Mouse (Mus musculus) T-helper 17 cell (primary cell): ENCODE data around the gene R3hcc1l.

ENCODE experiments used
- in situ Hi-C, 2 experiments: fragments of 300-600 bp; cut with MboI, MseI; formaldehyde crosslinking; loops; 1 replicate in 1 of 2; 2 replicates in 1 of 2; pipeline ENCODE4 v1.15.1; 2025; ENCODE audit warnings: high pct_unique_total_duplicates in 2 of 2

The R3hcc1l gene

DNA sequence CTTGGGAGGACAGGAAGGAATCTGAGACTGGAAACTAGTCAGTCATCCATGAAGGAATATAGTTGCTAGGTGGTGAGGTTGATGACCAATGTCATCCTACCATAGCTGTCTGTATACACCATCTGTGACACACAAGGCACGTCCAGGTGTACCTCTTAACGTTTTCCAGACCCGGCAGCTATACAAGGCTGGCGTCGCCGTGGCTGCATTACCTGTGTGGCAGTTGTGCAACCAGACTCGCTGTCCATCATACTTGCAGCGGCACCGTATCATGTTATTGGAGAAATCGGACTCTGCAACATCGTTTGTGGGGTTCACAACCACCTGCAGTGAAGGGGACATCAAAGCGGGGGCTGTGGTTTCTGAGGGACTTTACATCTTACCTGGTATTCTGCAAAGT, 78.7 kb downstream of the R3hcc1l start:
- in situ Hi-C loops: no loop called here

DNA sequence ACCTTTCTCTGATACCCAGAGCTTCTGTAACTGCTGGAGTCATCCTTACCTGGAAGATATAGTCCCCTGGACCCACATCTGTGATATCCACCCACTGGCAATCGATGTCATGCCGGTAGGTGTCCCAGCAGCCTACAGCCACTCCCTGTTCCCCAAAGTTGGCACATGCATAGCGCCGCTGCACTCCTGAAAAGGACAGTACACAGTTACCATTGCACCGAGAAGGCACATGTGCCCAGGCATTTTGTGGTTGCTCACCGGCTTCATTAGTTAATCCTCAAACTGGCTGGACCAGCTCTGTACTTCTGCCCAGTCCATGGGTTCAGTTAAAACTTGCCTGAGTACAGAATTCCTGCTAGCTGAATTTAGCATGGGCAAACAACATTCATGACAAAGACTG, 79.3 kb downstream of the R3hcc1l start:
- in situ Hi-C loops: no loop called here

DNA sequence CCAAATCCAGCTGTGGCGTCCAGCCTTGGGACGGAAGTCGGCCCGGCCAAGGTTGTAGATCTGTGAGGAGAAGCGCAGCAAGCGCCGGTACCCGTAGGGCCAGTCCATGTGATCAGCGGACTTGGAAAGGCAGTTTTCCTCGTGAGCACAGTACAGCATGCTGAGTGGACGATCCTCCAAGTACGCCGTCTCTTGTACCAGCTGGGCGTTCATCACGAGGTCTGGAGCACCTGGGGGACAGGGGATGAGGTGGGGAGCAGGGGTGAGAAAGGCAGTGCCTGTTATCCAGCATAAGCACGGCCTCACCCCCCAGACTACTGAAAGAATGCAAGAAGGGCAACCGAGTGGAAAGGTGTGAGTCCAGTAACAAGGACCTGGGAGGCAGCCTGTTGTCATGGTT, 81.3 kb downstream of the R3hcc1l start:
- in situ Hi-C loops: no loop called here

DNA sequence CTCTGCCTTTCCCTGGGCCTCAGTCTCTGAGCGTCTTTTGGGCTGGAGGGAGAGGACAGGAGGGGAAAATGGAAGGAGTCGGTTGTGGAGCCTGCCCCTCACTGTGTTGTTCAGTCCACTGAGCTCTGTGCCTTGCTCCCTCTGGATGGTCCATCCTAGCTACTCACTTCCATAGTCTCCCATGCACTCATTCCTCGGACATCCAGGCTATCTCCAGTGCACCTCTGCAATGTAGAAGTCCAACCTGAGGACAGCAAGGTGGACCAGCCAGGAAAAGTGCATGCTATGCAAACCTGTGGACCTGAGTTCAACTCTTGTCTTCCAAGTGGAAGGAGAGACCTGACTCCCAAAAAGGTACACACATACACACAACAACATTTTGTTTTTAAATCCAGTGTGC, 82.0 kb downstream of the R3hcc1l start:
- in situ Hi-C loops: no loop called here

DNA sequence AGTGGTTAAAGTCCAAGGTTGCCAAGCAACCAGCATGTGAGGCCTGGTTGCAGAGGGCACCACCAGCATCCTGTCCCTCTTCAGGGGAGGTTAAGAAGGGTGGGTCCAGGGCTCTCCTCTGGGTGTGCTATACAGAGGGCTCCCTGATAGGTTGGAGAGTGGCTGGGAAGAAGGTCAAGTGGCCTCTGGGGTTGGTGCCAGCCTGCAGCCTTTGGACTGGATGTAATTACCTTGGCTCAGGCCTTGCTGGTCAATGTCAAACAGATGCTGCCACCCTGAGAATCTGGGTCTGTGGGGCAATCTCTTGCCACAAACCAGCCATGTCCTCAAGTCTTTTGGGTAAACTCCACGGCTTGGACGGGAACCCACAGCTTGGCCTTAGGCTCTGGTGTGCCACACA, 82.9 kb downstream of the R3hcc1l start:
- in situ Hi-C loops: no loop called here

DNA sequence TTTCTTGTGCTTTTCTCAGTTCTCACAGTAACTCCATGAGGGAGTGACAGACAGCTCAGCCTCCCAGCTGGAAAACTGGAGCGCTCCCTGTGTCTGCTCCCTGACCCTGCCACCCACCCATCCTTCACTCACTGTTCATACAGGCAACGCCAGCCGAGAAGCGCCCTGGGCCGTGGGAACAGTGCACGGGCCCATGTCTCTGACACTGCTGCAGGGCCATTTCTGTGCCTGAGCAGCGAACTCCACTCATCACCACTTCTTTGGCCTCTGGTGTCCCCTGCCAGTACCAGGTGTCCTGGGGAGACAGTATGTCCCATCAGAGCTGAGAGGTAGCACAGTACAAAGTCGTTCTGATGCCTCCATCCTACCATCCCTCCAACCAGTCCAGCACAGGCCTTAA, 83.5 kb downstream of the R3hcc1l start:
- in situ Hi-C loops: no loop called here

DNA sequence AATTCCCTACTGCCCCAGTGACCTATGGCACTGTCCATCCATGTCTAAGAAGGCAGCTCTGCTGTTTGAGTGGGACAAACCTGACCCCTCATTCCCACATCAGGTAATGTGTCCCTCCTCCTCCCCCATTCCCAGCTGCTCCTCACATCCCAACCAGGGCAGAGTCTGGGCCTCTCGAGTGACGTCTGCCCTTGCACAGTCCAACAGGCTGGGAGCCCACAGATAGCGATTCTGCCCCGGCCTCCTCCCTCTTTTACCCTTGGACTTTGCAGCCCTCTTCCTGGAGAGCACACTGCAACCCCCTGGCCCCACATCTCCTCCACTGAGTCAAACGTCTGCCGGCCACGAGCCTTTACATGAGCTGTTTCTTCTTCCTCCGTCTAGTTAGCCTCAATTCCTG, 84.0 kb downstream of the R3hcc1l start:
- in situ Hi-C loops: no loop called here

DNA sequence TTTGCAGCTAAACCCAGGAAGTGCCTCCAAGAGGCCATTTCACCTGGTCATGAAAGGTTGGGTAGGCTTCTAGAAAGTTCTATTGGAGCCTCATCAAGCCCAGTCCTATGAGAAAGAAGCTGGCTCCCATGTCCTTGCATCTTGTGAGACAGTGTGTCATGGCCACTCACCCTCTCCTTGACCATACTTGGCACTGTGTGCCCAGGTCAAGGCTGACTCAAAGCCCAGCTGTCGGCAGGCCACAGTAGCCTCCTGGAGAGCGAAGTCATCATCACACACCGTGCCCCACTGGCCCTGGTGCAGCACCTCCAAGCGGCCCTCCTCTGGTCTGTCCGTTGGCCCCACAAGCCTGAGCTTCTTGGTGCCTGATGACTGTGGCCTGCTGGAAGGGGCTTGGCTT, 89.5 kb downstream of the R3hcc1l start:
- in situ Hi-C loops: no loop called here

DNA sequence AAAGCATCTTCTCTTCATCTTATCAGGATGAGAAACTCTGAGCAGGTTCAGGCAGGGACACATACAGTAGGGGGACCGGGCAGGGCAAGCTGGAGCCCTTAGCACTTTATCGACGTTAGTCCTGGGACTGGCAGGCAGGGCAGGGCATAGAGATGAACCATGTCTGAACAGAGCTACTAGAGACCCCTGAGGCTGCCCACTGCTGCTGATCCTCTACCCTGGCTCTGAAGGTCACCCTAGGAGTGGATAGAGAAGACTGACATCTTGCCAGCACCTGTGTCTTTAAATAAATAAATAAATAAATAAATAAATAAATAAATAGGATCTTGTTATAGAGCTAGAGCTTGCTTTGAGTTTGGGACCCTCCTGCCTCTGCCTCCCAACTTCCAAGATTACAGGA, 91.2 kb downstream of the R3hcc1l start:
- in situ Hi-C loops: no loop called here

DNA sequence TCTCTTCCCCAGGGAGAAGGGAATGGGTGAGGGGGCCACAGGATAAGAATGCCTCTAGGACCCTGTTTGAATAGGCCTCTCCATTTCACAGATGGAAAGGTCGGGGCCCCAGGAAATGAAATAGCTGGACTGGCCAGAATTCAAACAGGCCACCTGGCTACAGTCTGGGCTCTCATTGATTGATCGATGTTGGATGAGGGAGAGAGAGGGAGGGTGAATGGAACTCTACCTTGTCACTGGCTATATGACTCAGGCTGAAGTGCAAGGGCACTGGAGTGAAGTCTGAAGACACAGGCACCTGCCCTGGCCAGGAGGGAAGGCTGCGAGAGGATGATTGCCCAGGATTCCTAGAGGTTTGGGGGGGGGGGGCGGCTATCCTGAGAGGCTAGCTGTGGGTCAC, 93.2 kb downstream of the R3hcc1l start:
- in situ Hi-C loops: no loop called here

DNA sequence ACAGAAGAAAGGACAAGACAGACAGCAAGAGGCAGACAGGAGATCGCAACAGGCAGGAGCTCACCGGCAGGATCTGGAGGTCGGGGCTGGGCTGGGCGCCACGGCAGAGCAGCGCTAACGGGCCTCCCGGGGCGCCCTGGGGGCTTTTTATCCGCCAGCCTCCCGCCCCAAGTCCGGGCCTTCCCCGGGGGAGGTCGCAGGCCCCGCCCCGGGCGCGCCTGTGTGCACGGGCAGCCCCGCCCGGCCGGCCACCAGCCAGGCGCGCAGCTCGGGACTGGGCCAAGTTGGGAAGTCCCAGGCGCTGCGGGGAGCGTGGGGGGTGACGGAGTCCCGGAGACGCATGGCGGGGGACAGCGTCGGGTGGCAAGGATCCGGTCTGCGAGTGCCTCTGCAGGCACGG, 94.1 kb downstream of the R3hcc1l start, which contains the start of gene Loxl4:
TSS of gene Loxl4 (minus strand) at position 160 of the 400 bp plus-strand sequence.
- in situ Hi-C loops: no loop called here

DNA sequence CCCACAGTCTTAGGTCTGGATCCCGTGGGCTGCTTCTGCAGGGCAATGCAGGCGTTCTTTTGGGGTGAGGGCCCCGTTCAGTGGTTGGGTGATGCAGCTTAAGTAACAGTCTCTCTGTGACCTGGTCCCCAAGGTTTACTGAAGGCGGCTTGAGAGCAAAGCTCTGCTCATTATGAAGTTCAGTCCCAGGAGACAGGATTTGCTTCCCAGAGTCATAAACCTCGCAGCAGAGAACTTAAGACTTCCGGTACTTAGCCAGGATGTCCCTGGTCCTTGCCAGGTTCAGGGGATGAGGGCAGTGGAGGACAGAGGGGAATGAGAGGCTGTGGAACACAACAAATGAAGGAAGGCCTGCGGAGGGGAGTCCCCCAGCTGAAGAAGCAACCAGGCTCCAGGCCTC, 94.6 kb downstream of the R3hcc1l start:
- in situ Hi-C loops: no loop called here

DNA sequence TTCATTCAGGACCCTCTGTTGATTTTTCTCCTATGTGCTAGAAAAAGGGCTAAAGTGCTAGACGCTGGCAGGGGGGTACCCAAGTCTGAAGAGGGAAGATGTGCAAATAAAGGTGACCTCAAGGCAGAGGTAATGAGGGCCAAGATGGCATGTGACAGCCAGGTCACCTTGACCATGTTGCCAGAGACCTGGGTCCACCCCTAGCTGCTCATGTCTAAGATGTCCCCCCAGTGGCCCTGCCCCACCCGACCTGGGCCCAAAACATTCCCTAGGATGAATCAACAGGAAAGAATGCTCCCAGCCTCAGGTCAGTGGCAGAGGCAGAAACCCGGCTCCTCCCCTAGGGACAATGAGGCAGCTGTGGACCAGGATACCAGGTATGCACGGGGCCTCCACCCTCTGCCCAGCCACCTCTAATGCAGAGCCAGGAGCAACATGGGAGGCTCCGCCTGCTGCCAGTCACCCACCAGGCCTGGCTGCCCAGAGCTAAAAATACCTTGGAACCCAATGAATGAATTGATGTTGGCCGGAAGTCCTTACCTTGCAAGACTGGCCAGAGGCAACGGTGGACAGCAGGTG, 95.2 kb downstream of the R3hcc1l start:
- in situ Hi-C loops: no loop called here

DNA sequence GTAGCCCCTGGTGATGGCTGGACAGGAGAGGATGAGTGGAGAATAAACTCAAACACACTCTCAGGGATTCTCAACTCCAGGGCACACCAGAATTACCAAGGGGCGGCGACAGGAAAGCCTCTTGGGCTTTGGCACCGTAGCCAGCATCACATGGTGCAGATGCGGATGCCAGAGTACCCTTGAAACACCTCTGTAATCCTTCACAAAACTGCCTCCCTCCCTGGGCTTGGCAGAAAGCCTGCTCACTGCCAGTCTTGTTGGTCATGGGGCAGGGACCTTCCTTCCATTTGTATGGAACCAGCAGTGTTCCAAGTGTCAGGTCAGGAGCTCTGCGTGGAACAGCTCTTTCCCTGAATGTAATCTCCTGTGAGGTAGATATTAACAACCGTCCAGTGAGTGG, 109.5 kb downstream of the R3hcc1l start:
- in situ Hi-C loops: no loop called here

DNA sequence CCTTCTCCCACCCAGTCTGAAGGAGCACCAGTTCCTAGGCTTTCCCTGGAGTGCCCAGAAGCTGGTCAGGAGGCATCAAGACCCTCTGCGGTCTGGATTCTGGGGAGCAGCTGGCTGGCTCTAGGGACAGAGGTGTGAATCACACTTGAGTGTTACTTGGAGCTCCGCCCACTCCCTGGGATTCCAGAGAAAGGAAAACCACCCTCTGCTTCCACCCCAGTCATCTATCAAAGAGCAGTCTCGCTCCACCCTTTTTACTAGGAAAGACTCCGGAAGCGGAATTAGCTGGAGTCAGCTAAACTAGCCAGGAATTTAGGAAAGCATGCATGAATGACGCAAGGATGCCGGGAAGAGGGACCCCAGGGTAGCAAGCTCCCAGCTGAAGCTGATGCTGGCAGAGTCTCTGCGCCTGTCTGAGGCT, 113.0 kb downstream of the R3hcc1l start:
- in situ Hi-C loops: no loop called here

DNA sequence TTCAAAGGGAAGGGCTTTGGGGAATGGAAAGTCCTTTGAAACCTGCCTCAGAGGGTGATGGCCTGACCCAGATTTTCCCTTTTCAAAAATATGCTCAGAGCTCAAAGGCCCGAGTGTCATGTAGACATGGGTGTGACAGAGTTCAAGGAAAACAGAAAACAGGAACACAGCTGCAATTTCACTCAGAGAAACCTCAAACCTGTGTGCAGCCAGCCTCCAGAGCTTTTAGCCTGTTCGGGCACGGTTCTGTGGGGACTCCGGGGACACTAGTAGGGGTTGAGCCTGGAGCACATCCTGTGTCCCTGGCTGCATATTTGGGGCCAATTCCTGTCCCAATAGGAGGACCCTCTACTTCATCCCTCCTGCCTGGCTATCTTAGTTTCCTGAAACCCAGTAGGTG, 113.7 kb downstream of the R3hcc1l start:
- in situ Hi-C loops: no loop called here

DNA sequence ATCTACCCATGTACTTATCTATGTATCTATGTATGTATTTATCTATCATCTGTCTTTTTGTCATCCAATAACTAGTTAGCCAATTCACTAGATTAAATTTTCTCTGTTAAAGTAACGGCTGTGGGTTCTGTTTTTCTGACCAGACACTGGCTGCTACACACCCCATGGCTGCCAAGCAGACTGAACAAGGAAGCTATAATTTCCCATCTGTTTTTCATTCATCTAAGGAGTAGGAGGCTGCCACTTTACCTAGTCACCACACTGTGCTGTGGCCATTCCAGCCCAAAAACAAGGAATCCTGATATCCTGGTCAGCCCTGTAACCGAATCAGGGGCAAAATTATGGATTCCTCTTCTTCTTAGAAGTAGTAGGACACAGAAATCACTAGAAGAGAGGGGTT, 115.1 kb downstream of the R3hcc1l start:
- in situ Hi-C loops: no loop called here

DNA sequence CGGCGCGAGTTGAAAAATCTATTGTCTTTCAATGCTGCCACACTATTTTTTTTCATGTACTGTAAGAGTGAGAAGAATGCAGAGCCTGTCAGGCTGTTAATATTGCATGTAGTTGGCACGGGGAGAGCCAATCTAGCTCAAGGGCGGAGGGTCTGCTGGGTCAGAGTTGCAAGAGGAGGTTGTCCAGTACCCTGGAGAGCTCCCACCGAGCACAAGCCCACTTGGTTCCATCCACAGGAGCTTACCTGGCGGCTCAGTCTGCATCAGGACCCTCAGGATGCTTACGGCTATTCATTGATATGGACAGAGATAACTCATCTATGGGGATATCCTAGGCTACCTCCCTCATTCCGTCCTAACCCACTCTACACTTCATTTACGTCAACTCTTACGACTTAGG, 118.1 kb downstream of the R3hcc1l start:
- in situ Hi-C loops: no loop called here

DNA sequence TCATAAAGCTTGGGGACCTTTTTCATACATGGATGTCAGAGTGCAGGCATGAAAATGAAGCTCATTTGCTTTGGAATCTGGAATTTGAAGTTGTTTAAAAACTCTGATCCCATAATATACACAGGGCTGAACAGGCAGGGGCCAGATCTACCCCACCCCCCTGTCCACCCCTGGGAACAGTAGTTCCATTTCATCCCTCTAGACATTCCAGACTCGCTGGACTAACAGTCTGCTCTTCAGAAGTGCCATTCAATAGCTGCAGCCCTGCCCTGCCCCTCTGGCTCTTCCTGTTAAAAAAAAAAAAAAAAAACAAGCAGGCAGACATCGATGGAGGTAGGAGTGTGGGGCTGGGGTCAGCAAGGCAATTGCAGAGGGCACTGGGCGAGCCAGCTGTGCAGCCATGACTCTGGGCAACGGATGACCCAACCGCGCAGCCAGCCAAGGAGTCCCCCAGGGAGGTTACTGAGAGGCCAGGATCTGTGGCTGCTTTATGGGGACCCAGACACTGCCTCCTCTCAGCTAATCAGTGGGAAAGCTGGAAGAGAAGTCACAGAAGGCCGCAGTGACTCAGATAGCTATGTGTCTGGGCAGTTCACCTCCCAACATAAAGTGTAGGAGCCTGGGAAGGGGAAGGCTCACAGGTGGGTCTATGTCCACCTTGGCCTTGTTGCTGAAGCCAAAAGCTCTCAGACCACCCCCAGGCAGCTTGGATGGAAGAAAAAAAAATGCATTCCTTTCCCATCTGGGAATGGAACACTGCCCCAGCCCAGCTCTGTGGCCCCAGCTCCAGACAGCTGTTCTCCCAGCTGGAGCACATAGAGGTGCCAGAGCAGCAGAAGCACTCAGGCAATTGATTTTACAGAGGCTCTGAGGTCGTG, 120.3 kb downstream of the R3hcc1l start:
- in situ Hi-C loops: no loop called here

DNA sequence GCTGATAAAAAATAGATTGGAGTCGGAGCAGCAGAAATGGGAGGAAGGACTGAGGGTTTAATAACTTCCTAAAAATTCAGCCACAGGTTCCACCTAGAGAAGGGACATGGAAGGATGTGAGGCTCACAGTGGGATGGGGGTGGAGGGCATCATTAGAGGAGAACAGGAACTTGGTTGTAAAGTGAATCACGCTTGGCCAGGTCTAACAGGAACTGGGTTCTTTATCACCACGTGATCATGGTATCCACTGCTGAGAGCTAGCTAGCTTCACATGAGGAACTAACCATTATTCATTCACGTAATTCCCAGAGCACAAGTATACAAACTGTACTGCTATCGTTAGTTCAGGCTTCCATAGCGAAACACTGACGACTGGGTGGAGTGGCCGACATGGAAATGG, 121.0 kb downstream of the R3hcc1l start:
- in situ Hi-C loops: no loop called here

DNA sequence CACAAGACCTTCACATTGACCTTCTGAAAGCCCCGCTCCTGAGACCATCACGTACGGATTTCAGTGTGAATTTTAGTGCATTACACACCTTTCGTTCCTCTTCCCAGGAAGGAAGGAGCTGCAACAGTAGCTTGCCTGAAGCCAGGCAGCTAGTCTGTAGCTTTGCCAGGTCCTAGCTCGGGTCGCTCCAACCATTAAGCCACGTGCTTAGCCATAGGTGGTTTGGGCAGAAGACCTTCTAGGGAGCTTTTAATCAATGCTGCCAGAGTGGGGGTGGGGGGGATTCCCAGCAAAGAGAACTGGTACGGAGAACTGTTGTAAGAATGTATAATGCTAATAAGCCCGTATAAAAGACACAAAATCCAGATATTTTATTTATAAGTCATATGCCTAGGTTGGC, 121.7 kb downstream of the R3hcc1l start:
- in situ Hi-C loops: no loop called here
